In the genomic region with DNA sequence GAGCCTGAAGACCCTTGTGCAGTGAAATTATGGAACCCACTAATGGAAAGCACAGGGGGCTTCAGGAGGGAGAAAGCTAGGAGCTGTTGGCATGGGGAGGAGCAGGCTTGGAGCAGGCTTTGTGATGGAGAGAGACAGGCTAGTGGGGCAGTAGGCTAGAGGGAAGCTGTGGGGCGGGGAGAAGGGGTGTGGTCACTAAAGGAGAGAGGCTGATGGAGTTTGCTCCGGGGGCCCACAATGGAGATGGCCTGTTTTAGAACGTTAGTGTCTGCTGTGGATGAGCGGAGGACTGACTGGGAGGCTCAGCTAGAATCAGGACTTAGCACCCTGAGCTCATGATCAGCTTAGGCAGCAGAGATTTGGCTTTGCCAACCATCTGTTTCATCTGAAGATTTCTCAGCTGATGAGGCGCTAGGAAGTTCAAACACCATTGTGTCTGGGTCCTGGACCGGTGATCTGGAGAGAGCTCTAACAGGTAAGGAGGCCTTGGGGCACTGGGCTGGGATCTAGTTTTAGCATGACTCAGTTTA, we compare ENCODE assay signal across 11 mouse cellular contexts. TPM values are rescaled to one million over a fixed set of nuclear protein-coding genes. Genes with fewer than 3 reads are reported as not detected.
DNase-seq lines count a peak whose midpoint lies in the region; ATAC-seq and TF ChIP-seq lines count a peak whose summit lies in the region.
"Had no signal": no experiment of that assay in that cellular context is flagged by ENCODE, and none has a peak within 500 bp of the region (broad histone marks: within the 10 kb centered on the region; RNA-seq: fewer than 3 reads in every experiment).

No protein-coding gene starts in this region.

- no peak for DNase-seq in kidney, adult 11 months
- peak; percentile 24 for DNase-seq in liver, postnatal 0 days
- no peak for DNase-seq in layer of hippocampus, adult 9-10 months (ENCODE audit: low spot score)
- DNase-seq in adrenal gland, postnatal 25 days, result no peak
- no peak for DNase-seq in cerebellum, adult 2 months
- DNase-seq: cerebellum, adult 9-10 months had no signal

- H3K9me3 ChIP-seq in kidney, embryonic 14.5 days (ENCODE audit: control insufficient read depth, low read length), result no peaks in the 10 kb centered on the region
- no peaks in the 10 kb centered on the region; the same call in 1 of the 2 replicates for H3K9me3 ChIP-seq in E14TG2a.4 (ENCODE audit: low read length)
- no peaks in the 10 kb centered on the region for H3K9me3 ChIP-seq in liver, postnatal 0 days (ENCODE audit: low read length)
- H3K9me3 ChIP-seq: hindbrain, embryonic 15.5 days; midbrain, embryonic 13.5 days had no signal

- 0 out of 2 replicates have a peak, but pooled peaks cover 3% of the 10 kb centered on the region for H3K27me3 ChIP-seq in kidney, embryonic 14.5 days (ENCODE audit: control insufficient read depth, insufficient read depth, low read length)
- H3K27me3 ChIP-seq in E14TG2a.4 (ENCODE audit: insufficient read depth, low read length), result peaks cover 29% of the 10 kb centered on the region
- no peaks in the 10 kb centered on the region for H3K27me3 ChIP-seq in liver, postnatal 0 days (ENCODE audit: insufficient read depth, low read length)
- no peaks in the 10 kb centered on the region for H3K27me3 ChIP-seq in cerebellum, adult 2 months (ENCODE audit: control insufficient read depth, insufficient read depth, low read length)

- no peak for TF ChIP-seq EP300 in liver, postnatal 0 days (IDR thresholded peaks at IDR 0.05; ENCODE audit: low read depth)

- TF ChIP-seq CTCF in E14TG2a.4 (conservative IDR thresholded peaks at IDR 0.05; ENCODE audit: low read length), result no peak
- no peak for TF ChIP-seq CTCF in bone marrow, adult 2 months (IDR thresholded peaks at IDR 0.05; ENCODE audit: control insufficient read depth, insufficient read depth, low read length)
- no peak for TF ChIP-seq CTCF in liver, postnatal 0 days (IDR thresholded peaks at IDR 0.05; ENCODE audit: low read depth)
- TF ChIP-seq CTCF in cerebellum, adult 2 months (IDR thresholded peaks at IDR 0.05; ENCODE audit: borderline replicate concordance, insufficient read depth, low read depth, low read length), result no peak

- TF ChIP-seq POLR2A in bone marrow, adult 2 months (IDR thresholded peaks at IDR 0.05; ENCODE audit: borderline replicate concordance, control insufficient read depth, low read depth, low read length), result no peak
- no peak for TF ChIP-seq POLR2A in cerebellum, adult 2 months (IDR thresholded peaks at IDR 0.05; ENCODE audit: borderline replicate concordance, insufficient read depth, low read length)

- 44% methylated on average over 6 of the region's 6 CpGs for WGBS in kidney, embryonic 14.5 days
- 50% methylated on average over 6 of the region's 6 CpGs for WGBS in bone marrow, adult 2 months
- 33% methylated on average over 6 of the region's 6 CpGs for WGBS in liver, postnatal 0 days (ENCODE audit: insufficient replicate concordance)
- 65% methylated on average over 6 of the region's 6 CpGs for WGBS in cerebellum, adult 2 months

- H3K4me2 ChIP-seq in kidney, embryonic 14.5 days (replicated peaks; ENCODE audit: low read depth, low read length), result peak overlapping the region; percentile 2; the same call in 1 of the 2 replicates
- peak overlapping the region; percentile 58 for H3K4me2 ChIP-seq in liver, postnatal 0 days (ENCODE audit: low read depth, low read length)
- H3K4me2 ChIP-seq: hindbrain, embryonic 15.5 days; midbrain, embryonic 13.5 days had no signal

- H3K4me3 ChIP-seq in kidney, embryonic 14.5 days (ENCODE audit: low read length), result 0 out of 2 replicates have a peak overlapping the region, but pooled peaks have one; percentile 2
- peak overlapping the region; percentile 41 for H3K4me3 ChIP-seq in E14TG2a.4 (replicated peaks; ENCODE audit: low read length)
- no peak overlapping the region for H3K4me3 ChIP-seq in bone marrow, adult 2 months (replicated peaks; ENCODE audit: control insufficient read depth, low read depth, low read length)
- peak overlapping the region; percentile 17 for H3K4me3 ChIP-seq in liver, postnatal 0 days (ENCODE audit: low read depth, low read length)
- H3K4me3 ChIP-seq in cerebellum, adult 2 months (replicated peaks; ENCODE audit: insufficient read depth, low read depth, low read length), result no peak overlapping the region
- H3K4me3 ChIP-seq: hindbrain, embryonic 15.5 days; midbrain, embryonic 13.5 days had no signal

- H3K27ac ChIP-seq in kidney, embryonic 14.5 days (ENCODE audit: low read depth, low read length), result no peak overlapping the region; the same call in 1 of the 2 replicates
- peak overlapping the region; percentile 20; the same call in 1 of the 2 replicates for H3K27ac ChIP-seq in bone marrow, adult 2 months (ENCODE audit: control insufficient read depth, insufficient read depth, low read depth, low read length, poor library complexity)
- H3K27ac ChIP-seq in liver, postnatal 0 days (ENCODE audit: low read depth), result peak overlapping the region; percentile 86
- H3K27ac ChIP-seq in cerebellum, adult 2 months (ENCODE audit: insufficient read depth, low read length), result no peak overlapping the region
- H3K27ac ChIP-seq: hindbrain, embryonic 15.5 days; midbrain, embryonic 13.5 days had no signal

- H3K4me1 ChIP-seq in kidney, embryonic 14.5 days (ENCODE audit: control insufficient read depth, insufficient read depth, low read length), result no peaks in the 10 kb centered on the region
- H3K4me1 ChIP-seq in E14TG2a.4 (replicated peaks; ENCODE audit: low read depth, low read length), result peaks cover 44% of the 10 kb centered on the region
- peaks cover 11% of the 10 kb centered on the region for H3K4me1 ChIP-seq in bone marrow, adult 2 months (ENCODE audit: control insufficient read depth, insufficient read depth, low read length)
- H3K4me1 ChIP-seq in liver, postnatal 0 days (ENCODE audit: insufficient read depth), result peaks cover 28% of the 10 kb centered on the region
- no peaks in the 10 kb centered on the region for H3K4me1 ChIP-seq in cerebellum, adult 2 months (ENCODE audit: control insufficient read depth, insufficient read depth, low read length)
- H3K4me1 ChIP-seq: hindbrain, embryonic 15.5 days had no signal

- ATAC-seq in kidney, embryonic 14.5 days (ENCODE audit: low FRiP score, low TSS enrichment), result no peak
- ATAC-seq in liver, postnatal 0 days, result no peak
- ATAC-seq: midbrain, embryonic 13.5 days had no signal

- H3K9ac ChIP-seq in kidney, embryonic 14.5 days (ENCODE audit: low read depth, low read length), result no peak overlapping the region
- peak overlapping the region; percentile 18 for H3K9ac ChIP-seq in liver, postnatal 0 days (replicated peaks)
- H3K9ac ChIP-seq: hindbrain, embryonic 15.5 days; midbrain, embryonic 13.5 days had no signal

- no peaks in the 10 kb centered on the region for H3K36me3 ChIP-seq in kidney, embryonic 14.5 days (ENCODE audit: control insufficient read depth, insufficient read depth, low read length)
- no peaks in the 10 kb centered on the region for H3K36me3 ChIP-seq in E14TG2a.4 (ENCODE audit: insufficient read depth, low read length)
- no peaks in the 10 kb centered on the region for H3K36me3 ChIP-seq in liver, postnatal 0 days (replicated peaks; ENCODE audit: insufficient read depth, low read length)
- H3K36me3 ChIP-seq: hindbrain, embryonic 15.5 days; midbrain, embryonic 13.5 days had no signal

RNA-seq across cellular contexts. Expression of gene Abi3, which starts 1.2 kb away (rescaled TPM):
- polyA plus RNA-seq in kidney, embryonic 14.5 days (2014; fragmentation: Nextera tagmentation; extraction: Ambion mirVana), result 3.9 and 9.8 TPM in 2 replicates
- polyA plus RNA-seq in bone marrow, adult 2 months (2011; ENCODE audit: insufficient read depth, insufficient read length, low replicate concordance, missing spikeins), result 18.6 and 39.0 TPM in 2 replicates
- polyA plus RNA-seq in liver, postnatal 0 days (2015; fragmentation: Nextera tagmentation; extraction: Ambion mirVana), result 9.8 and 10.2 TPM in 2 replicates
- total RNA-seq in adrenal gland, postnatal 25 days (2021), result 15.2 and 16.7 TPM in 2 replicates
- 3.2 and 3.9 TPM in 2 replicates for polyA plus RNA-seq in cerebellum, adult 2 months (2012; rRNA removed)

RNA-seq across cellular contexts. Expression of gene Gngt2, which starts 6.5 kb away (rescaled TPM):
- polyA plus RNA-seq in kidney, embryonic 14.5 days (2014; fragmentation: Nextera tagmentation; extraction: Ambion mirVana), result 19.5 and 26.0 TPM in 2 replicates
- 38.7 and 94.0 TPM in 2 replicates for polyA plus RNA-seq in bone marrow, adult 2 months (2011; ENCODE audit: insufficient read depth, insufficient read length, low replicate concordance, missing spikeins)
- polyA plus RNA-seq in liver, postnatal 0 days (2015; fragmentation: Nextera tagmentation; extraction: Ambion mirVana), result 30.2 and 32.2 TPM in 2 replicates
- 16.2 and 20.1 TPM in 2 replicates for total RNA-seq in adrenal gland, postnatal 25 days (2021)
- 3.5 and 5.4 TPM in 2 replicates for polyA plus RNA-seq in cerebellum, adult 2 months (2012; rRNA removed)

RNA-seq across cellular contexts. Expression of gene Phospho1, which starts 19.2 kb away (rescaled TPM):
- not detected in 2 replicates for polyA plus RNA-seq in kidney, embryonic 14.5 days (2014; fragmentation: Nextera tagmentation; extraction: Ambion mirVana)
- 18.9 and 23.4 TPM in 2 replicates for polyA plus RNA-seq in bone marrow, adult 2 months (2011; ENCODE audit: insufficient read depth, insufficient read length, low replicate concordance, missing spikeins)
- polyA plus RNA-seq in liver, postnatal 0 days (2015; fragmentation: Nextera tagmentation; extraction: Ambion mirVana), result 1.9 and 2.0 TPM in 2 replicates
- 133 and 225 TPM in 2 replicates for total RNA-seq in adrenal gland, postnatal 25 days (2021)
- polyA plus RNA-seq in cerebellum, adult 2 months (2012; rRNA removed), result 110 and 122 TPM in 2 replicates
- polyA plus RNA-seq: midbrain, embryonic 13.5 days had no signal

Comparison
In these comparisons a context has a peak if more than half of its experiments do, and no peak if none do; other contexts are left out.
1. H3K27ac ChIP-seq: peak in bone marrow, adult 2 months (single experiment) and liver, postnatal 0 days (single experiment); none in kidney, embryonic 14.5 days (single experiment) and cerebellum, adult 2 months (single experiment).
2. H3K4me3 ChIP-seq: peak in kidney, embryonic 14.5 days (single experiment), E14TG2a.4 (single experiment) and liver, postnatal 0 days (single experiment); none in bone marrow, adult 2 months (single experiment) and cerebellum, adult 2 months (single experiment).